Mouse (Mus musculus): Measurements from ENCODE around the gene Slc26a3. TPM values are rescaled to one million over a fixed set of nuclear protein-coding genes. Genes with fewer than 3 reads are reported as not detected.

The Slc26a3 gene
- polyA plus RNA-seq, 1 experiment from 2014 or later, result 0.45 TPM

GRCm38 (mm10) chr12:31513724-31514503 is 123.2 kb downstream of the Slc26a3 start:
- Histone ChIP-seq H3K9me3 (replicated peaks; ENCODE audit: control insufficient read depth, low read length) (no peaks in the 10 kb centered on the region), H3K9ac (ENCODE audit: low read depth, low read length) (no peak overlapping the region), H3K4me1 (ENCODE audit: control insufficient read depth, low read depth, low read length) (no peaks in the 10 kb centered on the region), H3K4me2 (ENCODE audit: low read depth, low read length) (no peak overlapping the region), H3K36me3 (ENCODE audit: control insufficient read depth, insufficient read depth) (no peaks in the 10 kb centered on the region), H3K27me3 (ENCODE audit: control insufficient read depth, insufficient read depth, low read depth, low read length) (no peaks in the 10 kb centered on the region), H3K27ac (ENCODE audit: low read length) (no peak overlapping the region), H3K4me3 (ENCODE audit: low read depth, low read length) (no peak overlapping the region)
- WGBS (ENCODE audit: insufficient replicate concordance), result 28% methylated on average over 6 of the region's 6 CpGs
- ATAC-seq (ENCODE audit: low read depth), result no peak

- Histone ChIP-seq H3K27me3 (ENCODE audit: control insufficient read depth, insufficient read depth, low read depth, low read length) (no peaks in the 10 kb centered on the region), H3K9ac (ENCODE audit: low read depth, low read length) (no peak overlapping the region), H3K4me3 (ENCODE audit: low read depth, low read length) (no peak overlapping the region), H3K36me3 (ENCODE audit: control insufficient read depth, insufficient read depth) (no peaks in the 10 kb centered on the region), H3K4me1 (ENCODE audit: control insufficient read depth, low read depth, low read length) (no peaks in the 10 kb centered on the region), H3K27ac (ENCODE audit: low read length) (no peak overlapping the region), H3K4me2 (ENCODE audit: low read depth, low read length) (no peak overlapping the region), H3K9me3 (replicated peaks; ENCODE audit: control insufficient read depth, low read length) (no peaks in the 10 kb centered on the region)
- 69% methylated on average over 6 of the region's 6 CpGs for WGBS (ENCODE audit: insufficient replicate concordance)
- ATAC-seq (ENCODE audit: low read depth), result no peak
These were observed 129.4 kb downstream of the Slc26a3 start for GRCm38 (mm10) chr12:31520119-31520518.

- Histone ChIP-seq H3K4me3 (ENCODE audit: low read depth, low read length) (no peak overlapping the region), H3K4me2 (ENCODE audit: low read depth, low read length) (no peak overlapping the region), H3K27ac (ENCODE audit: low read length) (no peak overlapping the region), H3K27me3 (ENCODE audit: control insufficient read depth, insufficient read depth, low read depth, low read length) (no peaks in the 10 kb centered on the region), H3K9ac (ENCODE audit: low read depth, low read length) (no peak overlapping the region), H3K4me1 (ENCODE audit: control insufficient read depth, low read depth, low read length) (no peaks in the 10 kb centered on the region), H3K9me3 (replicated peaks; ENCODE audit: control insufficient read depth, low read length) (no peaks in the 10 kb centered on the region), H3K36me3 (ENCODE audit: control insufficient read depth, insufficient read depth) (no peaks in the 10 kb centered on the region)
- no peak for ATAC-seq (ENCODE audit: low read depth)
- WGBS (ENCODE audit: insufficient replicate concordance), result 49% methylated on average over 3 of the region's 3 CpGs
These were observed 130.7 kb downstream of the Slc26a3 start for GRCm38 (mm10) chr12:31521371-31521770.

Other genes with a start within 250 kb of the Slc26a3 start
- not detected in 2 replicates for gene Gm6993, start 150.1 kb upstream of the Slc26a3 start, polyA plus RNA-seq (2015; fragmentation: Nextera tagmentation; extraction: Ambion mirVana)
- 4.3 and 6.0 TPM in 2 replicates for gene Lamb1, start 125.6 kb upstream of the Slc26a3 start, polyA plus RNA-seq (2015; fragmentation: Nextera tagmentation; extraction: Ambion mirVana)
- 74.2 and 76.9 TPM in 2 replicates for gene Dld, start 39.4 kb upstream of the Slc26a3 start, polyA plus RNA-seq (2015; fragmentation: Nextera tagmentation; extraction: Ambion mirVana)
- 3.6 and 4.7 TPM in 2 replicates for gene Cbll1, start 108.7 kb downstream of the Slc26a3 start, polyA plus RNA-seq (2015; fragmentation: Nextera tagmentation; extraction: Ambion mirVana)
- 0.04 TPM in 2 replicates for gene Slc26a4, start 169.1 kb downstream of the Slc26a3 start, polyA plus RNA-seq (2015; fragmentation: Nextera tagmentation; extraction: Ambion mirVana)
- 18.3 and 18.6 TPM in 2 replicates for gene Bcap29, start 243.8 kb downstream of the Slc26a3 start, polyA plus RNA-seq (2015; fragmentation: Nextera tagmentation; extraction: Ambion mirVana)

Data from liver, embryonic 16.5 days (tissue).